Comparison of ENCODE assay signal across 13 mouse cellular contexts in genomic region chr4:105459991-105460688, GRCm38 (mm10).
DNase-seq lines count a peak whose midpoint lies in the region; ATAC-seq and TF ChIP-seq lines count a peak whose summit lies in the region.
"Had no signal": no experiment of that assay in that cellular context is flagged by ENCODE, and none has a peak within 500 bp of the region (broad histone marks: within the 10 kb centered on the region; RNA-seq: fewer than 3 reads in every experiment).

No protein-coding gene starts in this region.

- WGBS in kidney, embryonic 14.5 days: 81% methylated on average over 3 of the region's 3 CpGs
- 89% methylated on average over 3 of the region's 3 CpGs for WGBS in kidney, adult 2 months
- 51% methylated on average over 3 of the region's 3 CpGs for WGBS in liver, embryonic 13.5 days (ENCODE audit: insufficient replicate concordance)

- H3K4me1 ChIP-seq in kidney, embryonic 14.5 days (ENCODE audit: control insufficient read depth, insufficient read depth, low read length): 0 out of 2 replicates have a peak, but pooled peaks cover 5% of the 10 kb centered on the region
- H3K4me1 ChIP-seq in kidney, adult 2 months (ENCODE audit: control insufficient read depth, insufficient read depth, low read length): no peaks in the 10 kb centered on the region
- H3K4me1 ChIP-seq in ES-Bruce4 (ENCODE audit: control insufficient read depth, insufficient read depth, low read length): peaks cover 6% of the 10 kb centered on the region
- H3K4me1 ChIP-seq in liver, embryonic 13.5 days (replicated peaks): no peaks in the 10 kb centered on the region
- H3K4me1 ChIP-seq: heart, embryonic 10.5 days had no signal

- TF ChIP-seq CTCF in kidney, adult 2 months (conservative IDR thresholded peaks at IDR 0.05; ENCODE audit: insufficient read depth, insufficient read length, low read depth, low read length): no peak
- no peak for TF ChIP-seq CTCF in ES-Bruce4 (IDR thresholded peaks at IDR 0.05; ENCODE audit: low read depth, low read length)

- no peak overlapping the region for H3K4me2 ChIP-seq in kidney, embryonic 14.5 days (replicated peaks; ENCODE audit: low read depth, low read length)
- no peak overlapping the region for H3K4me2 ChIP-seq in liver, embryonic 13.5 days
- H3K4me2 ChIP-seq: midbrain, embryonic 12.5 days; neural tube, embryonic 13.5 days had no signal

- H3K36me3 ChIP-seq in kidney, embryonic 14.5 days (ENCODE audit: control insufficient read depth, insufficient read depth, low read length): no peaks in the 10 kb centered on the region
- no peaks in the 10 kb centered on the region for H3K36me3 ChIP-seq in kidney, adult 2 months (ENCODE audit: control insufficient read depth, insufficient read depth, low read length)
- H3K36me3 ChIP-seq in ES-Bruce4 (ENCODE audit: control insufficient read depth, insufficient read depth, low read length, poor library complexity, severe bottlenecking): no peaks in the 10 kb centered on the region
- H3K36me3 ChIP-seq in liver, embryonic 13.5 days: no peaks in the 10 kb centered on the region
- H3K36me3 ChIP-seq: heart, embryonic 10.5 days; midbrain, embryonic 12.5 days; neural tube, embryonic 13.5 days had no signal

- no peak overlapping the region for H3K4me3 ChIP-seq in kidney, embryonic 14.5 days (ENCODE audit: low read length)
- no peak overlapping the region for H3K4me3 ChIP-seq in kidney, adult 2 months (ENCODE audit: insufficient read depth, low read depth, low read length)
- H3K4me3 ChIP-seq in ES-Bruce4 (ENCODE audit: low read depth, low read length): no peak overlapping the region
- no peak overlapping the region for H3K4me3 ChIP-seq in liver, embryonic 13.5 days (replicated peaks)
- H3K4me3 ChIP-seq: heart, embryonic 10.5 days; midbrain, embryonic 12.5 days; neural tube, embryonic 13.5 days had no signal

- intact Hi-C loops in left cerebral cortex, postnatal 14 days (cut with DNase I): no loop called here

- peak; percentile 60; the same call in 1 of the 2 replicates for ATAC-seq in kidney, embryonic 14.5 days (ENCODE audit: low FRiP score, low TSS enrichment)
- ATAC-seq in liver, embryonic 13.5 days (ENCODE audit: low read depth): peak; percentile 58

- DNase-seq in kidney, adult 2 months: no peak
- DNase-seq in NIH3T3 (ENCODE audit: low read depth): peak; percentile 59
- DNase-seq in liver, embryonic 13.5 days: no peak
- no peak for DNase-seq in spleen, postnatal 10 days (ENCODE audit: low spot score in 2 of 2)
- no peak for DNase-seq in left cerebral cortex, postnatal 14 days (ENCODE audit: low spot score in 2 of 2)
- DNase-seq: cerebellum, postnatal 25 days; right cerebral cortex, adult 18-20 months; thymus, postnatal 36 days had no signal

- H3K9ac ChIP-seq in kidney, embryonic 14.5 days (ENCODE audit: low read depth, low read length): no peak overlapping the region
- no peak overlapping the region for H3K9ac ChIP-seq in ES-Bruce4 (ENCODE audit: low read depth, poor library complexity, severe bottlenecking)
- H3K9ac ChIP-seq in liver, embryonic 13.5 days: no peak overlapping the region
- H3K9ac ChIP-seq: midbrain, embryonic 12.5 days; neural tube, embryonic 13.5 days had no signal

- no peaks in the 10 kb centered on the region for H3K9me3 ChIP-seq in kidney, embryonic 14.5 days (ENCODE audit: control insufficient read depth, low read length)
- H3K9me3 ChIP-seq in ES-Bruce4 (replicated peaks; ENCODE audit: control insufficient read depth, insufficient read depth, low read length, poor library complexity, severe bottlenecking): no peaks in the 10 kb centered on the region
- H3K9me3 ChIP-seq in liver, embryonic 13.5 days (replicated peaks): no peaks in the 10 kb centered on the region
- H3K9me3 ChIP-seq: heart, embryonic 10.5 days; midbrain, embryonic 12.5 days; neural tube, embryonic 13.5 days had no signal

- TF ChIP-seq POLR2A in kidney, adult 2 months (IDR thresholded peaks at IDR 0.05; ENCODE audit: low read depth, low read length): no peak
- TF ChIP-seq POLR2A in ES-Bruce4 (IDR thresholded peaks at IDR 0.05; ENCODE audit: insufficient read depth, low read length): no peak

- H3K27me3 ChIP-seq in kidney, embryonic 14.5 days (ENCODE audit: control insufficient read depth, insufficient read depth, low read length): no peaks in the 10 kb centered on the region
- no peaks in the 10 kb centered on the region for H3K27me3 ChIP-seq in kidney, adult 2 months (replicated peaks; ENCODE audit: control insufficient read depth, insufficient read depth, low read length)
- no peaks in the 10 kb centered on the region for H3K27me3 ChIP-seq in ES-Bruce4 (ENCODE audit: control insufficient read depth, insufficient read depth, low read length, poor library complexity, severe bottlenecking)
- H3K27me3 ChIP-seq in liver, embryonic 13.5 days: no peaks in the 10 kb centered on the region
- H3K27me3 ChIP-seq: midbrain, embryonic 12.5 days; neural tube, embryonic 13.5 days had no signal

- no peak overlapping the region for H3K27ac ChIP-seq in kidney, embryonic 14.5 days (ENCODE audit: low read depth, low read length)
- no peak overlapping the region for H3K27ac ChIP-seq in kidney, adult 2 months (ENCODE audit: insufficient read depth, low read depth, low read length)
- peak overlapping the region; percentile 66 for H3K27ac ChIP-seq in ES-Bruce4 (ENCODE audit: insufficient read depth, low read length)
- H3K27ac ChIP-seq in liver, embryonic 13.5 days: no peak overlapping the region; the same call in 1 of the 2 replicates
- H3K27ac ChIP-seq: heart, embryonic 10.5 days; midbrain, embryonic 12.5 days; neural tube, embryonic 13.5 days had no signal

- TF ChIP-seq EP300 in ES-Bruce4 (IDR thresholded peaks at IDR 0.05; ENCODE audit: insufficient read depth, low read depth, low read length): peak; percentile 78; the same call in 1 of the 2 replicates
